Mouse (Mus musculus): Measurements from ENCODE around the gene Nkain2. TPM values are rescaled to one million over a fixed set of nuclear protein-coding genes. Genes with fewer than 3 reads are reported as not detected.

Gene Nkain2
- polyA plus RNA-seq, 1 experiment from 2014 or later = 0.77 TPM

DNA sequence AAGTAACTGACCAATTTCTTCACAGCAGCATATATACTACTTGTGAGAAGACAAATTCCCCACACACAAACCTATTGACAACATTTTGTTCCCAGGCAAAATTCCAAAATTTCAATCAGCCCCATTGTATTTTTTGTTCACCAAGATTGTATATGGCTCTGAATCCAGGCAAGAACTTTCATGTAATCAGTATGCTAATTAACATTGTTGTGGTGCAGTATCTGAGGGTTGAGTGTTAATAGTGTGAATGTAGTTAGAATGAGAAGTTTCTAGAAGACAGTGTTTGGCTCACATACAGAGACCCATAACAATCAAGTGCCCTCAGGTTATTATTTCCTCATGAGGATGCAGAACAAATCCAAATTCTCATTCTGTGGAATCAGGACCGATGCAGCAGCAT lies 354.2 kb downstream of the Nkain2 start:
- Histone ChIP-seq H3K36me3 (no peaks in the 10 kb centered on the region), H3K27ac (no peak overlapping the region), H3K4me1 (no peaks in the 10 kb centered on the region), H3K9me3 (replicated peaks) (no peaks in the 10 kb centered on the region), H3K4me3 (replicated peaks) (no peak overlapping the region), H3K27me3 (no peaks in the 10 kb centered on the region), H3K4me2 (no peak overlapping the region), H3K9ac (no peak overlapping the region)
- ATAC-seq (replicated peaks; ENCODE audit: low FRiP score) = no peak
- WGBS = 81% methylated on average over 1 of the region's 1 CpGs

DNA sequence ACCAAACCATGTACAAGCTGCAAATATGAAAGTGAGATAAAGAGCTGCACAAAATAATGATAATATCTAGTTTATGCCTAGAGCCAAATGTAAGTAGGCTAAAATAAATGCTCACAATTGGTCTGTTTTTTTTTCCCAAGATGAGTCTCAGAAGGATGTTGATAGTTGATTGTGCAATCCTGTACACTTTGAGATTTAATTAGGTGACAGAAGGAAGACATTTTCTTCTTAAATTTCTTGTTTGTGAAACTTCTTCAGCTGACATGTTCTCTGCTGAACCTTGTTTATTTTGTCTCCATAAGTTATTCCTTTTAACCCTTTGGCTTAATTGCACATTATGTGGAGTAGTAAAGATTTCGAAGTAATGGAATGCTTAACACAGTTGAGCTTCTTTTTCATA lies 379.4 kb downstream of the Nkain2 start:
- H3K4me3 ChIP-seq (replicated peaks) = no peak overlapping the region
- no peak overlapping the region for H3K27ac ChIP-seq
- H3K9me3 ChIP-seq (replicated peaks) = no peaks in the 10 kb centered on the region
- H3K27me3 ChIP-seq = no peaks in the 10 kb centered on the region
- no peak for ATAC-seq (replicated peaks; ENCODE audit: low FRiP score)
- H3K9ac ChIP-seq = no peak overlapping the region
- 85% methylated on average over 1 of the region's 1 CpGs for WGBS
- H3K4me2 ChIP-seq = no peak overlapping the region
- no peaks in the 10 kb centered on the region for H3K4me1 ChIP-seq
- no peaks in the 10 kb centered on the region for H3K36me3 ChIP-seq

DNA sequence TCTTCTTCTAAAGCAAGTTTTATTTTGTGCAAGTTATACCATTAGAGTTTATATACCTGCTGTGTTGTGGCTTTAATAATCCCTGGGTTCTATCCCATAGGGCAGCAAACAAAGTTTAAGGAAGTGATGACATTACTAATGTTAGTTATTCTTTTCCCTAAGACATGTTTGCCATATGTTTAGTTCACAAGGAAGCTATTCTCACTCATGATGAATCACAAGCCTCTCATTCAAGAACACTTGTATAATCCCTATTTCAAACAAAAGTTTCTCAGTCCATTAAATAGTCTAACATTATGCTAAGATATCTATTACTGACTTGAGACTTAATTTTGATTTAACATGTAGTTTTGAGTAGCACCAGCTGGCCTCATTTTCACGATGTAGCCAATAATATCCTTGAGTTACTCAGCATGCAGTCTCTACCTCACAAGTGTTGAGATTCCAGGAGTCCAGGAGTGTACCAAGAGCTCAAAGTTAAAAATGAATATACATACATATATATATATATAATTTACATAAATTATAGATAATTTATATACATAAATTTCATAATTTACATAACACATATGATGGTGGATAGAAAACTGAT lies 395.6 kb downstream of the Nkain2 start:
- Histone ChIP-seq H3K36me3 (no peaks in the 10 kb centered on the region), H3K27ac (no peak overlapping the region), H3K27me3 (no peaks in the 10 kb centered on the region), H3K4me3 (replicated peaks) (no peak overlapping the region), H3K4me2 (no peak overlapping the region), H3K4me1 (no peaks in the 10 kb centered on the region), H3K9me3 (replicated peaks) (no peaks in the 10 kb centered on the region), H3K9ac (no peak overlapping the region)
- WGBS = 85% methylated on average over 1 of the region's 1 CpGs
- ATAC-seq (replicated peaks; ENCODE audit: low FRiP score) = no peak

DNA sequence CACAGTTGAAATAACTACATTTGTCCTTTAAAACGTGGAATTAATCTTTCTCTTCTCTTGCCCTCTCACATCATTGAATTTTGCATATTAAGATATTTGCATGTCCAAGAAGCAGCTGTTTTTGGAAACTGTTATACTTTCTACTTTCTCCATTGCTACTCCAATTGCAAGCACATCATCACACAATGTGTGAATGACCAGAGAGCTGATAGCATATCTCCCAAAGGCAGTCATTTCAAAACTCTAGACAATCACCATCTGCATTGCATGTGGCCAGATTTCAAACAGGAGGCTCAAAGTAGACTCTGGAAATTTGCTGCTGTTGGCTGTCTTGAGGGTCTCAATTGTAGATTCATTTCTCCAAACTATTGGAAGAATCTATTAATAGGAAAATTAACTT lies 396.7 kb downstream of the Nkain2 start:
- no peaks in the 10 kb centered on the region for H3K9me3 ChIP-seq (replicated peaks)
- H3K4me2 ChIP-seq = no peak overlapping the region
- H3K27ac ChIP-seq = no peak overlapping the region
- H3K36me3 ChIP-seq = no peaks in the 10 kb centered on the region
- WGBS = 76% methylated on average over 1 of the region's 1 CpGs
- H3K4me3 ChIP-seq (replicated peaks) = no peak overlapping the region
- H3K9ac ChIP-seq = no peak overlapping the region
- H3K4me1 ChIP-seq = no peaks in the 10 kb centered on the region
- no peaks in the 10 kb centered on the region for H3K27me3 ChIP-seq
- ATAC-seq (replicated peaks; ENCODE audit: low FRiP score) = no peak

DNA sequence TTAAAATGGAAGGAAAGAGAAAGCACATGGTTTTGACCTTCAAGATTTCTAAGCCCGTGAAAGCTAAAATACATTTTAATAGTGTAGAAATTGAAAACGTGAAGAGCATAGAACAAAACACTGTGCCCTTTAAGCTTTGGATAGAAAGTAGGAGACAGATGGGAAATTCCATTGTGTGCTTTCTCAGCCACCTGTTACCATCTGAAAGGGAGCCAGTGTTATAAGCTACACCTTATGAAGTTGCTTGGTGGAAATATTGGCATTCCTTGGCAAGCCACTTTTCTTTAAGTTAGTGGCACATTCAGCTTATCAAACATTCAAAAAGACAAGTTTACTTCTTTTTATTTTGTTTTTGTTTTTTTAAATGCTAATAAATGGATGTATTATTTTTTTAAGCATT lies 427.5 kb downstream of the Nkain2 start:
- Histone ChIP-seq H3K9ac (no peak overlapping the region), H3K27me3 (no peaks in the 10 kb centered on the region), H3K4me1 (no peaks in the 10 kb centered on the region), H3K36me3 (no peaks in the 10 kb centered on the region), H3K4me2 (no peak overlapping the region), H3K9me3 (replicated peaks) (no peaks in the 10 kb centered on the region), H3K4me3 (replicated peaks) (no peak overlapping the region), H3K27ac (no peak overlapping the region)
- WGBS = 87% methylated on average over 2 of the region's 2 CpGs
- ATAC-seq (replicated peaks; ENCODE audit: low FRiP score) = no peak

DNA sequence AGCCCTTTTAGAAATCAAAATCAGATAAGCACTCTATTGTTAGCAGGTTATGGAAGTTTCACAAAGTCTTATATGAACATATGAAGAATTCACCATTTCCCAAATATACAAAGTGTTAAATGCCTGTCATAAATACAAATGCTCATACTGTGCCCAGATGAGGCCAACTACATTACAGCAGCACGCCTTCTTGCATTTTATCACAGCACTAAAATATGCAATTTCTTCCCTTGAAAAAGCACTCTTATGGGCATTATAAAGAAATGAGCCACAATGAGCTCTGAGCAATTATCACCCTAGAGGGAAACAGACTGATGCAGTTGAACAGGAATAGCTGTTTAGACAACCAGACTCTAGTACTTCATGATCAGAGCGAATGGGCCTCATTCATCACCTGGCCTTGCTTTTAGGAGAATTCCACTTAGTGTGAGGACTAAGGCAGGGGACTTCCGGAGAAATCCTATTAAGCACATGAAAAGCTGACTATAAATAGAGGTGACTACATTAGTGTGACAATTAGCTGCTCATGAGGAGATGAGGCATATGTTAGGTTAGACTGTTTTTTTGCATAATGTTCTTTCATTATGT lies 450.2 kb downstream of the Nkain2 start:
- H3K9ac ChIP-seq = no peak overlapping the region
- no peak for ATAC-seq (replicated peaks; ENCODE audit: low FRiP score)
- no peaks in the 10 kb centered on the region for H3K36me3 ChIP-seq
- H3K27ac ChIP-seq = no peak overlapping the region
- no peak overlapping the region for H3K4me3 ChIP-seq (replicated peaks)
- no peaks in the 10 kb centered on the region for H3K27me3 ChIP-seq
- no peaks in the 10 kb centered on the region for H3K9me3 ChIP-seq (replicated peaks)
- H3K4me1 ChIP-seq = no peaks in the 10 kb centered on the region
- WGBS = 64% methylated on average over 3 of the region's 3 CpGs
- H3K4me2 ChIP-seq = no peak overlapping the region

DNA sequence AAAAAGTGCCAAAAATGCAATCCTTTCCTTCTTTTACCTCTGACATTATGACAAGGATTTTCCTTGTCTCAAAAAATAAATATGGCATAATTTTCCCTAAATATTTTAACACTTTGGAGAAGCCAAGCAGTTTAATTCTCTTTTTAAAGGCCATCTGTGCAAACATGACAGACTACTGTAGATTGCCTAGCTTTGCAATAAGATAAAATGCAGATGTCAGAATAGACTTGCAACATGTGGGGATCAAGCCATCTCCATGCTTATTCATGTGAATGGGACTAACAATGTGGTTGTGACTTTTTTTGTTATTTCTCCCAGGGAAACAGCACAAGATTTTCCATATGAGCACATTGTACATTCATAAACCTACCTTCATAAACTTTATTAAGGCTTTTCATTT lies 476.0 kb downstream of the Nkain2 start:
- Histone ChIP-seq H3K4me1 (no peaks in the 10 kb centered on the region), H3K27ac (no peak overlapping the region), H3K9me3 (replicated peaks) (no peaks in the 10 kb centered on the region), H3K4me3 (replicated peaks) (no peak overlapping the region), H3K36me3 (no peaks in the 10 kb centered on the region), H3K4me2 (no peak overlapping the region), H3K9ac (no peak overlapping the region), H3K27me3 (no peaks in the 10 kb centered on the region)
- no peak for ATAC-seq (replicated peaks; ENCODE audit: low FRiP score)

DNA sequence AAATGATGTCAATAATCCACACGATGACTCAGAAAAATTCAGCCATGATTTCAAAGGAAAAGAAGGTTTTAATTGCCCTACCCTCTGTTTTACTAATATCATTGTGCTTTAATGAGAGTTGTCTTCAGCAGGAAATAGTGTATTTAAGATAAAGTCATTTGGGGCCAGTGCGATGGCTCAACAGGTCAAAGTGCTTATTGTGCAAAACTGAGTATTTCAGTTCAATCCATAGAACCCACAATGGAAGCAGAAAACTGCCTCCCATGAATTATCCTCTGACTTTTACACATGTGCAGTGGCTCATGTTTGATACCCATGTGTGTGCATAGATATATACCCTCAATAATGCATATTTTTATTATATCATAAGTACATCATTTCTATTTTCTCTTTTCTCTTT lies 478.9 kb downstream of the Nkain2 start:
- no peaks in the 10 kb centered on the region for H3K36me3 ChIP-seq
- H3K4me1 ChIP-seq = no peaks in the 10 kb centered on the region
- H3K9me3 ChIP-seq (replicated peaks) = no peaks in the 10 kb centered on the region
- ATAC-seq (replicated peaks; ENCODE audit: low FRiP score) = no peak
- no peak overlapping the region for H3K9ac ChIP-seq
- H3K27me3 ChIP-seq = no peaks in the 10 kb centered on the region
- no peak overlapping the region for H3K4me3 ChIP-seq (replicated peaks)
- H3K27ac ChIP-seq = no peak overlapping the region
- H3K4me2 ChIP-seq = no peak overlapping the region
- WGBS = 83% methylated on average over 2 of the region's 2 CpGs

DNA sequence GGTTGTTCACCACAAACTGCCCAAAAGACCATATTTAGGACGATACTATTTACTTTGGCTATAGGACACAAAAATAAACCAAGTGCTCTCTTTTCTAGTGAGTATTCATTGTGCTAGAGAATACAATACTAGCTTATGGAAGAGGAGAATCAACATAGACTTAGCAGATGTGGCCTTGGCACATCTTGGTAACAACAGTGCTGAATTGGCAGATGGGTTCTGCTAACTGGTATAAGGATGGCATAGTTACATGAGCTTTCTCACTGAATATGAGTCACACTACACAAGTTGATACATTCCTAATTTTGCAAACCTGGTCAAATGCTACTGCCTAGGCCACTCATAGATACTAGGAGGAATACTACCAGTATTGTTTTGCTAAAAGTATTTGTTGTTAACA lies 489.3 kb downstream of the Nkain2 start:
- Histone ChIP-seq H3K4me1 (no peaks in the 10 kb centered on the region), H3K27ac (no peak overlapping the region), H3K27me3 (no peaks in the 10 kb centered on the region), H3K9ac (no peak overlapping the region), H3K9me3 (replicated peaks) (no peaks in the 10 kb centered on the region), H3K4me3 (replicated peaks) (no peak overlapping the region), H3K36me3 (no peaks in the 10 kb centered on the region), H3K4me2 (no peak overlapping the region)
- ATAC-seq (replicated peaks; ENCODE audit: low FRiP score) = no peak
- WGBS = 83% methylated on average over 1 of the region's 1 CpGs

DNA sequence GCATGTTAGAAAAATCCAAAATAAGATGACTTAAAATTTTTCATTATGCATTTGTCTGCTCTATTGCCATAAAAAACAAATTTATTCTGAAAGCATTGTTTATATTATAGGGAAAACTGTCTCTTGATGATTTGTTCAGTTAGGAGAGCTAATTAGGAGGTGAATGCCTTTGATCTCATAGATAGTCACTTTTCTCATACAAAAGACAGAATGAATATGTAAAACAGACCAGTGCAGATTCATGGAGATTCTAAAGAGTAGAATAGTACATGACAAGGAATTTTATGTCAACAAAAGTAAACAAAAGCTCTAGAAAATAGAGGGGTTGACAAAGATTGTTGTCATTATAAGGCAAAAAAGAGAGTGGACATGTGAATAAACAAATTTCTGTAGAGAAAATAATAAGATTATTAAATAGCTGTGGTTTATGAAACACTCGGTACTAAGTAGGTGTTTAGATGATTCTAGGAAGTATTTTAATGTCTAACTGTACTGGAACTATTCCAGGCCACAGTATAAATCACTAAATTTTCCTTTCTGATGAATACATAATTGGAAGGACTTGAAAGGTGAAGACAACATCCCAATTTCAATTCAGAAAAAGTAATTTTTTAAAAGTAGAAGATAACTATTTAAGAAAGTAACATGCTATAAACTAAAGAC lies 496.3 kb downstream of the Nkain2 start:
- Histone ChIP-seq H3K36me3 (no peaks in the 10 kb centered on the region), H3K9ac (no peak overlapping the region), H3K4me1 (no peaks in the 10 kb centered on the region), H3K27me3 (no peaks in the 10 kb centered on the region), H3K4me3 (replicated peaks) (no peak overlapping the region), H3K27ac (no peak overlapping the region), H3K4me2 (no peak overlapping the region), H3K9me3 (replicated peaks) (no peaks in the 10 kb centered on the region)
- ATAC-seq (replicated peaks; ENCODE audit: low FRiP score) = no peak
- WGBS = 75% methylated on average over 1 of the region's 1 CpGs

DNA sequence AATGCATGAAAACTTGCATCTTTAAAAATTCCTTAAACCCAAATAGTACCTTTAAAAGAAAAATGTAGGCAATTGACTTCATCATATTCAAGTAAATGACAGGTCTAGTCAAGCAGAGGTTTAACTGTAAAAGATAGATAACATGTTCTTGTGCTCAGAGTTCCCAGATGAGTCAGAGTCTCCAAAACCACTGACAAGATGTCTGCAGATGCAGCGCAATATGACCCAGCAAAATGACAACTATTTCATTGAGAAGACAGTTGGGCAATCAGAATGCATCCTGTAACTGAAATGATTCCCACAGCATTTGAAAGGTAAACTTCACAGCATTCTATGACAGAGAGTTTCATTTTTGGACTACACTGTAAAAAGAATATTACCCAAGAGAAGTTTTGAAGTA lies 496.9 kb downstream of the Nkain2 start:
- Histone ChIP-seq H3K4me1 (no peaks in the 10 kb centered on the region), H3K4me3 (replicated peaks) (no peak overlapping the region), H3K4me2 (no peak overlapping the region), H3K9me3 (replicated peaks) (no peaks in the 10 kb centered on the region), H3K9ac (no peak overlapping the region), H3K27ac (no peak overlapping the region), H3K27me3 (no peaks in the 10 kb centered on the region), H3K36me3 (no peaks in the 10 kb centered on the region)
- no peak for ATAC-seq (replicated peaks; ENCODE audit: low FRiP score)
- WGBS = 95% methylated on average over 1 of the region's 1 CpGs

DNA sequence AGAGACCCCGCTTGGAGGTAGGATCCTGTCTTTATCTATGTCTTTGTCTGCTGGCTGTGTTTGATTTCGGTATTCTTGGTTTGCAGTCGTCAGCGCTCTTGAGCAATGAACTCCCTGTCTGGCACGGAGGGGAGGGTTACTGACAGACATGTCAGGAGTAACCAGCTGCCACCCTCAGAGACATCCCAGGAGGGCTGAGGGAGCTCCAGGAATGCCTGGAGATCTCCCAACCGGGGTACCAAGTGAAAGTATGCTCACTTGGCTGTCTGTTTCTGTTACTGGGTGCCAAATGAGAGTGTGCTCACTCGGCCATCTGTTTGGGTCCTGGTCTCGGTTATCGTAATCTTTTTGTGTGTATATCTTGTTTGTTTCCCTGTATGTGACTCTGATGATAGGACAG lies 577.5 kb downstream of the Nkain2 start:
- 93% methylated on average over 9 of the region's 9 CpGs for WGBS
- ATAC-seq (replicated peaks; ENCODE audit: low FRiP score) = no peak
- Histone ChIP-seq H3K9ac (no peak overlapping the region), H3K9me3 (replicated peaks) (peaks cover 8% of the 10 kb centered on the region; the same call in 1 of the 2 replicates), H3K4me3 (replicated peaks) (no peak overlapping the region), H3K4me1 (no peaks in the 10 kb centered on the region), H3K27me3 (no peaks in the 10 kb centered on the region), H3K27ac (no peak overlapping the region), H3K36me3 (no peaks in the 10 kb centered on the region), H3K4me2 (no peak overlapping the region)

All from kidney, embryonic 15.5 days (tissue).